Mouse (Mus musculus): Measurements from ENCODE around the gene Ttc23l. TPM values are rescaled to one million over a fixed set of nuclear protein-coding genes. Genes with fewer than 3 reads are reported as not detected.

Ttc23l gene
- polyA plus RNA-seq, 1 experiment from 2014 or later = not detected

- peaks cover 10% of the 10 kb centered on the region for H3K4me1 ChIP-seq (ENCODE audit: control insufficient read depth, insufficient read depth, low read length)
- peak overlapping the region; percentile 82 for H3K27ac ChIP-seq (ENCODE audit: low read depth, low read length)
- no peaks in the 10 kb centered on the region for H3K9me3 ChIP-seq (ENCODE audit: control insufficient read depth, low read length)
- H3K9ac ChIP-seq (replicated peaks; ENCODE audit: low read depth, low read length) = peak overlapping the region; percentile 88
- peak; percentile 10 for ATAC-seq (ENCODE audit: low read depth)
- H3K36me3 ChIP-seq (ENCODE audit: control insufficient read depth, insufficient read depth, low read length) = no peaks in the 10 kb centered on the region
- WGBS = under 1% methylated on average over 38 of the region's 40 CpGs
- H3K27me3 ChIP-seq (ENCODE audit: control insufficient read depth, insufficient read depth, low read length) = peaks cover 4% of the 10 kb centered on the region; the same call in 1 of the 2 replicates
- peak overlapping the region; percentile 91 for H3K4me3 ChIP-seq (ENCODE audit: low read depth, low read length)
- peak overlapping the region; percentile 86 for H3K4me2 ChIP-seq (ENCODE audit: low read depth, low read length)
Observed at GRCm38 (mm10) chr15:10469641-10470150, 88.8 kb downstream of the Ttc23l start.

GRCm38 (mm10) chr15:10468761-10469160 is 89.7 kb downstream of the Ttc23l start:
- Histone ChIP-seq H3K4me2 (ENCODE audit: low read depth, low read length) (peak overlapping the region; percentile 86), H3K9me3 (ENCODE audit: control insufficient read depth, low read length) (no peaks in the 10 kb centered on the region), H3K36me3 (ENCODE audit: control insufficient read depth, insufficient read depth, low read length) (no peaks in the 10 kb centered on the region), H3K4me3 (ENCODE audit: low read depth, low read length) (no peak overlapping the region; the same call in 1 of the 2 replicates), H3K4me1 (ENCODE audit: control insufficient read depth, insufficient read depth, low read length) (peaks cover 10% of the 10 kb centered on the region), H3K9ac (replicated peaks; ENCODE audit: low read depth, low read length) (no peak overlapping the region), H3K27me3 (ENCODE audit: control insufficient read depth, insufficient read depth, low read length) (peaks cover 4% of the 10 kb centered on the region; the same call in 1 of the 2 replicates), H3K27ac (ENCODE audit: low read depth, low read length) (no peak overlapping the region)
- 91% methylated on average over 3 of the region's 3 CpGs for WGBS
- ATAC-seq (ENCODE audit: low read depth) = no peak

GRCm38 (mm10) chr15:10464678-10465077 is 93.8 kb downstream of the Ttc23l start:
- Histone ChIP-seq H3K4me3 (ENCODE audit: low read depth, low read length) (no peak overlapping the region), H3K4me2 (ENCODE audit: low read depth, low read length) (no peak overlapping the region), H3K4me1 (ENCODE audit: control insufficient read depth, insufficient read depth, low read length) (peaks cover 10% of the 10 kb centered on the region), H3K36me3 (ENCODE audit: control insufficient read depth, insufficient read depth, low read length) (peaks cover 12% of the 10 kb centered on the region), H3K9me3 (ENCODE audit: control insufficient read depth, low read length) (no peaks in the 10 kb centered on the region), H3K9ac (replicated peaks; ENCODE audit: low read depth, low read length) (no peak overlapping the region), H3K27me3 (ENCODE audit: control insufficient read depth, insufficient read depth, low read length) (no peaks in the 10 kb centered on the region), H3K27ac (ENCODE audit: low read depth, low read length) (no peak overlapping the region)
- no peak for ATAC-seq (ENCODE audit: low read depth)
- WGBS = 97% methylated on average over 3 of the region's 3 CpGs

- 90% methylated on average over 5 of the region's 5 CpGs for WGBS
- no peak for ATAC-seq (ENCODE audit: low read depth)
- H3K27ac ChIP-seq (ENCODE audit: low read depth, low read length) = no peak overlapping the region
Observed at GRCm38 (mm10) chr15:10463555-10463954, 94.9 kb downstream of the Ttc23l start.

GRCm38 (mm10) chr15:10460986-10461385 is 97.5 kb downstream of the Ttc23l start:
- Histone ChIP-seq H3K4me2 (ENCODE audit: low read depth, low read length) (no peak overlapping the region), H3K36me3 (ENCODE audit: control insufficient read depth, insufficient read depth, low read length) (peaks cover 26% of the 10 kb centered on the region), H3K9ac (replicated peaks; ENCODE audit: low read depth, low read length) (no peak overlapping the region), H3K4me3 (ENCODE audit: low read depth, low read length) (no peak overlapping the region), H3K27ac (ENCODE audit: low read depth, low read length) (no peak overlapping the region), H3K4me1 (ENCODE audit: control insufficient read depth, insufficient read depth, low read length) (no peaks in the 10 kb centered on the region), H3K9me3 (ENCODE audit: control insufficient read depth, low read length) (no peaks in the 10 kb centered on the region), H3K27me3 (ENCODE audit: control insufficient read depth, insufficient read depth, low read length) (no peaks in the 10 kb centered on the region)
- 93% methylated on average over 12 of the region's 12 CpGs for WGBS
- ATAC-seq (ENCODE audit: low read depth) = no peak

More at GRCm38 (mm10) chr15:10463555-10463954, 94.9 kb downstream of the Ttc23l start:
- H3K4me1 ChIP-seq (ENCODE audit: control insufficient read depth, insufficient read depth, low read length) = peaks cover 3% of the 10 kb centered on the region; the same call in 1 of the 2 replicates
- no peaks in the 10 kb centered on the region for H3K27me3 ChIP-seq (ENCODE audit: control insufficient read depth, insufficient read depth, low read length)
- no peak overlapping the region for H3K4me2 ChIP-seq (ENCODE audit: low read depth, low read length)
- no peak overlapping the region for H3K4me3 ChIP-seq (ENCODE audit: low read depth, low read length)
- no peak overlapping the region for H3K9ac ChIP-seq (replicated peaks; ENCODE audit: low read depth, low read length)
- H3K36me3 ChIP-seq (ENCODE audit: control insufficient read depth, insufficient read depth, low read length) = peaks cover 18% of the 10 kb centered on the region
- no peaks in the 10 kb centered on the region for H3K9me3 ChIP-seq (ENCODE audit: control insufficient read depth, low read length)

Other genes starting within 250 kb of the Ttc23l start
- gene Gm21973, start 233.3 kb downstream of the Ttc23l start, polyA plus RNA-seq (2014; fragmentation: Nextera tagmentation; extraction: Ambion mirVana) = 1.8 TPM in 1 of 2 replicates, not detected in the other
- gene Agxt2, start 200.1 kb downstream of the Ttc23l start, polyA plus RNA-seq (2014; fragmentation: Nextera tagmentation; extraction: Ambion mirVana) = not detected in 2 replicates
- 14.3 and 14.4 TPM in 2 replicates for gene Dnajc21, start 88.2 kb downstream of the Ttc23l start, polyA plus RNA-seq (2014; fragmentation: Nextera tagmentation; extraction: Ambion mirVana)
- gene Brix1, start 72.7 kb downstream of the Ttc23l start, polyA plus RNA-seq (2014; fragmentation: Nextera tagmentation; extraction: Ambion mirVana) = 56.5 and 68.1 TPM in 2 replicates
- gene Rad1, start 72.7 kb downstream of the Ttc23l start, polyA plus RNA-seq (2014; fragmentation: Nextera tagmentation; extraction: Ambion mirVana) = 19.7 and 21.5 TPM in 2 replicates
- gene Rai14, start 156.0 kb upstream of the Ttc23l start, polyA plus RNA-seq (2014; fragmentation: Nextera tagmentation; extraction: Ambion mirVana) = 10.0 and 16.1 TPM in 2 replicates

All from neural tube, embryonic 14.5 days (tissue).